Mouse (Mus musculus) erythroblast, embryonic 14.5 days (primary cell): ENCODE results near the gene Plpp2.

Experiments used
- GATA1 ChIP-seq: IDR thresholded peaks from 2 replicates; pipeline ENCODE4 v1.6.1; 2012; ENCODE audit warnings: low read length, inconsistent platforms, mixed read lengths
- TAL1 ChIP-seq: IDR thresholded peaks from 3 replicates; pipeline ENCODE4 v1.6.1; 2012; ENCODE audit warnings: low read length, inconsistent platforms, mixed read lengths

DNA sequence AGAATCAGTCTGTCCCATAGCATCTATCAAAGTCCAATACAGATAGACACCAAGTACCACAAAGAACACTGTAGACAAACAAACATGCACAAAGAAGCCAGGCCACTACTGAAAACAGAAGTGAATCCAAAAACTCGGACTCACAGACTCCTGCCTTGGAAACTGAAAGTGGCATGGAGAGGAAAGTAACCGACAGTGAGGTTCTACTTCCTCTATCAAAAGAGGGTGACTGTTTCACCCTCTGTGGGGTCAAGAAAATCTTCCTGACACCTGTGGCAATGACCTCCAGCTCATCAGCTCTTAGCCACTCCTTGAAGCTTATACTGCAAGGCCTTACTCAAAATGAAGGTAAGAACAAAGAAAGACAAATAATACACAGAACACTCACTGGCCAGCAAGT, 26.9 kb downstream of the Plpp2 start:
- no peak for TF ChIP-seq TAL1
- no peak for TF ChIP-seq GATA1
